In genomic region chr6:85380201-85380900, GRCm38 (mm10) we compare ENCODE assay signal across 1 mouse cellular context.
A peak's percentile ranks its signal among the peaks of the same experiment; 100 is the strongest.
TF ChIP-seq lines count a peak whose summit lies in the region.

No protein-coding gene starts in this region.

TF ChIP-seq in myocyte, 11 proteins besides CTCF, POLR2A, EP300 and RAD21 (continued from another document):
- TF ChIP-seq MYOD1 (IDR thresholded peaks at IDR 0.05; ENCODE audit: control insufficient read depth in 1 of 3, insufficient read length in 2 of 3, low read depth in 2 of 3) (peak in 2 of 3 experiments; percentile 7 to 35), MAX (IDR thresholded peaks at IDR 0.05; ENCODE audit: low read depth) (no peak), MYOG (IDR thresholded peaks at IDR 0.05; ENCODE audit: control insufficient read depth in 1 of 3, insufficient read depth in 1 of 3, insufficient read length in 2 of 3, low read depth in 2 of 3) (peak in 2 of 3 experiments; percentile 23 to 25)
